Mouse (Mus musculus): ENCODE results near the gene Pofut2. TPM values are rescaled to one million over a fixed set of nuclear protein-coding genes. Genes with fewer than 3 reads are reported as not detected.

Gene Pofut2
- polyA plus RNA-seq (2015; fragmentation: Nextera tagmentation; extraction: Ambion mirVana) = 108 and 115 TPM in 2 replicates

DNA sequence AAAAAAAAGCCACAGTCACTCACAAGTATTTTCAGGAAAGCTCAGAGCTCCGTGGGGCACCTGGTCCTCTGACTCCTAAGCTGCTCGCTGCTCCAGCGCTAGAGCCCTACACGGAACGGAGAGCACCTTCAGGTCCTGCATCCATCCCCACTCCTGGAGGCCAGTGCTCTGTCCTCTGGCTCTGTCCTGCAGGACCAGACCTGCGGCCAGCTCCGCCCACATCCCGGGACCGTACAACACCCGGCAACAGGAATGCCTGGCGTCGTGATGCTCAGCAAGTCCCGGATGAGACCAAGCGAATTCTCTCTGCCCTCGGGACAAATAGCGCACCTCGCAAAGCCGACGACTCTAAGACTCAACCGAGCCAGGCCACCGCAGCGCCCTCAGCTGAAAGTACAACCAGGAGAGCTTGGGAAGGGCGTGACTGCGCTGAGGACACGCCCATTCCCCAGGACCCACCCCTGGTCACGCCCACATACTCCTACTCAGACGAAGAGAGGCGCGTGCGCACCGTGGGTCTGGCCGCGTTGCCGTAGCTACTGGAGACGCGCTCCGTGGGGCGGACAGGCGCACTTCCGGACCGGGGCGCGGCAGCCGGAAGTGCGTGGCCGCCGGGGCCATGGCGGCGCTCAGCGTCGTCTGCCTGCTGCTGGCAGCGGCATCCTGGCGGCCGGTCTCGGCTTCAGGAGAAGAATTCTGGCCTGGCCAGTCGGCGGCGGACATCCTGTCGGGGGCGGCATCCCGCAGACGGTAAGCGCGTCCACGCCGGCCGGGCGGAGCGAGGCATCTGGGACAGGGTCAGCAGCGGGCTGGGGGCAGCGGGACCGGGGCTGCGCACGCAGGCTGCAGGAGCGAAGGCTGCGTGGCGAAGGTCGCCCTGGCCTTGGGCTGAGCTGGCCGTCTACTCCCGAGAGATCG lies at the start of gene Pofut2:
Pofut2 (plus strand) TSS at position 515 of the 918 bp plus-strand sequence.
- under 1% methylated on average over 80 of the region's 81 CpGs for WGBS
- H3K27ac ChIP-seq (ENCODE audit: low read length) = peak within 1 kb of the TSS; percentile 92
- peak; percentile 99 for ATAC-seq (replicated peaks; ENCODE audit: extremely low read depth, insufficient read depth, low FRiP score)
- H3K27me3 ChIP-seq (ENCODE audit: control insufficient read depth, insufficient read depth, low read length) = no peaks in the 10 kb centered on the region
- H3K4me3 ChIP-seq (ENCODE audit: low read length) = peak within 1 kb of the TSS; percentile 89
- peaks cover 29% of the 10 kb centered on the region for H3K36me3 ChIP-seq (ENCODE audit: control insufficient read depth, insufficient read depth)
- peak within 1 kb of the TSS; percentile 64 for H3K4me2 ChIP-seq (ENCODE audit: low read depth, low read length)
- H3K9ac ChIP-seq (ENCODE audit: low read length) = peak within 1 kb of the TSS; percentile 95
- peaks cover 13% of the 10 kb centered on the region for H3K4me1 ChIP-seq (ENCODE audit: control insufficient read depth, insufficient read depth, low read length)
- H3K9me3 ChIP-seq (replicated peaks; ENCODE audit: control insufficient read depth, low read length) = no peaks in the 10 kb centered on the region

DNA sequence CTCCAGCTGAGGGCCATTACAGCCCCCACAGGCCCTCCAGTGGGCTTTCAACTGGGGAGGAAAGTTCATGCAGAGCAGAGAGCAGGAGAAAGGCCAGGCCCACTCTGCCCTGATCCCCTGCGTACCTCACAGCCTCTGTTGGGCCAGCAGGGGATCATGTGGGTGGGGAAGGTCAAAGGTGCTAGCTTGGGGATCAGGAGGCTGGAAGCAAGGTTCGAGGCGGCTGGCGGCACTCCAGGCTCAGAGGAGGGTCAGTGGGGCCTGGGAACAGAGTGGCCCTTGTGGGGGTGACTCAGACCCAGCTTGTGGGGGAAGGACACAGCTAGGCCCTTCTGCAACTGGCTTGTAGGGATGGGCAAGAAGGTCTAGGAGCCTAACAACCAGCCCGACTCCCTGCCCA lies 49.8 kb upstream of the Pofut2 start:
- Histone ChIP-seq H3K36me3 (ENCODE audit: control insufficient read depth, insufficient read depth) (no peaks in the 10 kb centered on the region), H3K9ac (ENCODE audit: low read length) (no peak overlapping the region), H3K4me2 (ENCODE audit: low read depth, low read length) (no peak overlapping the region), H3K27me3 (ENCODE audit: control insufficient read depth, insufficient read depth, low read length) (no peaks in the 10 kb centered on the region), H3K4me1 (ENCODE audit: control insufficient read depth, insufficient read depth, low read length) (peaks cover 16% of the 10 kb centered on the region), H3K27ac (ENCODE audit: low read length) (no peak overlapping the region), H3K4me3 (ENCODE audit: low read length) (no peak overlapping the region), H3K9me3 (replicated peaks; ENCODE audit: control insufficient read depth, low read length) (0 out of 2 replicates have a peak, but pooled peaks cover 3% of the 10 kb centered on the region)
- WGBS = 65% methylated on average over 5 of the region's 5 CpGs
- no peak for ATAC-seq (replicated peaks; ENCODE audit: extremely low read depth, insufficient read depth, low FRiP score)

DNA sequence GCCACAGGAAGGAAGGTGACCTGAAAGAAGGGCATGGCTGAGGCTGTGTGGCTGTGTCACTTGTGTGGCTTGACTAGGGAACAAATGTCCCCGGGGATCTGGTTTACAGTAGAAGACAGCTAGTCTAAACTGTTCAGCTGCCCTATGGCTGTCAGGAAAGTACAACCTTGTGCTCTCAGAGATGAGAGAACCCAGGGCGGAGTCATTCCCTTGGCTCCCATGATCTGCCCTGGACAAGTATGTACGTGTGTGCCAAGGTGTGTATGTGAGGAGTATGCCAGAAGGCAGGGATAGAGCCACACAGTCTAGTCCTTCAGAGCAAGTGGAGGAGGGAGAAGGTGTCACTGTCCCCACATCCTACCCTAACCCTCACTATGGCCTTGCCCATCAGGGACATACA lies 48.4 kb upstream of the Pofut2 start:
- no peaks in the 10 kb centered on the region for H3K27me3 ChIP-seq (ENCODE audit: control insufficient read depth, insufficient read depth, low read length)
- no peak overlapping the region for H3K4me2 ChIP-seq (ENCODE audit: low read depth, low read length)
- no peak overlapping the region for H3K9ac ChIP-seq (ENCODE audit: low read length)
- no peak overlapping the region for H3K4me3 ChIP-seq (ENCODE audit: low read length)
- 0 out of 2 replicates have a peak, but pooled peaks cover 3% of the 10 kb centered on the region for H3K9me3 ChIP-seq (replicated peaks; ENCODE audit: control insufficient read depth, low read length)
- peak overlapping the region; percentile 69 for H3K27ac ChIP-seq (ENCODE audit: low read length)
- peaks cover 22% of the 10 kb centered on the region for H3K4me1 ChIP-seq (ENCODE audit: control insufficient read depth, insufficient read depth, low read length)
- WGBS = 92% methylated on average over 3 of the region's 3 CpGs
- no peaks in the 10 kb centered on the region for H3K36me3 ChIP-seq (ENCODE audit: control insufficient read depth, insufficient read depth)
- no peak for ATAC-seq (replicated peaks; ENCODE audit: extremely low read depth, insufficient read depth, low FRiP score)

DNA sequence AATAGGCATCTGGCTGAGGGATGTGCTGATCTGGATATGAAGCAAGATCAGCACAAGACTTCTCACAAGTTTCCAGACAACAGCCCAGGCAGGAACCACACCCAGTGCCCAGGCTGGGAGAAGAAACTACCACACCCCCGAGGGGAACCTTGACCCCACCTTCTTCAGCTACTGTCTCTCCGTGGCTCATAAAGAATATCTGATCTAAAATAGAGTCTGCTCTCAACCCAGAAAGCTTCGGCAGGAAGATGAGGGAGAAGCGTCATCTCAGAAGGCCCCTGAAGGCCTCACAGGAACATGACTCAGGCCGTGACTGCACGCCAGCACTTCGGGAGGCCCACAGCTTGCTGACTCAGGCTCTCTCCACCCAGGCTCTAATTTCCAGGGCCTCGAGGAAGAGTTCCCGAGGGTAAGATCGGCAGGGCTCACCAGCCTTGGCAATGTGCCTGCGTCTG lies 47.9 kb upstream of the Pofut2 start:
- Histone ChIP-seq H3K4me2 (ENCODE audit: low read depth, low read length) (no peak overlapping the region), H3K4me1 (ENCODE audit: control insufficient read depth, insufficient read depth, low read length) (peaks cover 26% of the 10 kb centered on the region), H3K27ac (ENCODE audit: low read length) (peak overlapping the region; percentile 69), H3K27me3 (ENCODE audit: control insufficient read depth, insufficient read depth, low read length) (no peaks in the 10 kb centered on the region), H3K4me3 (ENCODE audit: low read length) (no peak overlapping the region), H3K9ac (ENCODE audit: low read length) (no peak overlapping the region), H3K9me3 (replicated peaks; ENCODE audit: control insufficient read depth, low read length) (0 out of 2 replicates have a peak, but pooled peaks cover 3% of the 10 kb centered on the region), H3K36me3 (ENCODE audit: control insufficient read depth, insufficient read depth) (no peaks in the 10 kb centered on the region)
- peak; percentile 56 for ATAC-seq (replicated peaks; ENCODE audit: extremely low read depth, insufficient read depth, low FRiP score)
- 33% methylated on average over 11 of the region's 11 CpGs for WGBS

DNA sequence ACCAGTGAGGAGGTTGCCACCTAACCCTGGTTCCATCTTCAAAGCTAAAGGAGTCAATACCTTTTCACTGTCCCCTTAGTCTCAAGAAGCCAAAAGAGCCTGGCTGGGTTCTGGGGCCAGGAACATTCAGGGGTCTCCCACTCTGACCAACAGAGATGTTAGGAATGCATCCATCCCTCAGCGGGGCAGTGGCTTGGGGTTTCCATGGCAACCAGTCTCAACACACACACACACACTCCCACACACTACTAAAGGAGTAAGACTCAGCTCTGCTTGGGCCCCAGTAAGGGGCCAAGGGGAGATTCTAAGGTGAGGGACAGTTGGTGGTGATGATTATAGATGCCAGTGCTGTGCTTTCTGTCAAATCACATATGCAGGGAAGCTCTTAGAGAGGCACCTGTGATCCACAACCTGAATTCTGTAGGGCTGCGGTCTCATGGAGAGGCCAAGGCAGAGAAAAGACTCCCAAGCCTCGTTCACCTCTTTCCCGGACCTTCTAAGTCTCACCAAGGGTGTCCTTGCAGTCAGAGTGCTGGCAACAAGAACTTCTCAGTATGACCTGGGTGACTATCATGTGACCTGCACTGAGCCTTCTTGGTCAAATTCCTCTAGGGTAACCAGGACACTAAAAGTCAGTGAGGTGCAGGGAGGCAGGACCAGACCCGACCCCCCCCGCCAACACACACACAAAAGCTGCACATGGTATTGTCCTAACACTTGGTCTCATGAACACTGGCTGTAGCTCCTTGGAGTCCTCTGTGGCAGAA lies 46.5 kb upstream of the Pofut2 start:
- ATAC-seq (replicated peaks; ENCODE audit: extremely low read depth, insufficient read depth, low FRiP score) = no peak
- Histone ChIP-seq H3K9ac (ENCODE audit: low read length) (no peak overlapping the region), H3K4me3 (ENCODE audit: low read length) (no peak overlapping the region), H3K27ac (ENCODE audit: low read length) (no peak overlapping the region), H3K27me3 (ENCODE audit: control insufficient read depth, insufficient read depth, low read length) (no peaks in the 10 kb centered on the region), H3K4me2 (ENCODE audit: low read depth, low read length) (no peak overlapping the region), H3K4me1 (ENCODE audit: control insufficient read depth, insufficient read depth, low read length) (peaks cover 19% of the 10 kb centered on the region), H3K36me3 (ENCODE audit: control insufficient read depth, insufficient read depth) (no peaks in the 10 kb centered on the region), H3K9me3 (replicated peaks; ENCODE audit: control insufficient read depth, low read length) (0 out of 2 replicates have a peak, but pooled peaks cover 3% of the 10 kb centered on the region)
- 75% methylated on average over 6 of the region's 6 CpGs for WGBS

DNA sequence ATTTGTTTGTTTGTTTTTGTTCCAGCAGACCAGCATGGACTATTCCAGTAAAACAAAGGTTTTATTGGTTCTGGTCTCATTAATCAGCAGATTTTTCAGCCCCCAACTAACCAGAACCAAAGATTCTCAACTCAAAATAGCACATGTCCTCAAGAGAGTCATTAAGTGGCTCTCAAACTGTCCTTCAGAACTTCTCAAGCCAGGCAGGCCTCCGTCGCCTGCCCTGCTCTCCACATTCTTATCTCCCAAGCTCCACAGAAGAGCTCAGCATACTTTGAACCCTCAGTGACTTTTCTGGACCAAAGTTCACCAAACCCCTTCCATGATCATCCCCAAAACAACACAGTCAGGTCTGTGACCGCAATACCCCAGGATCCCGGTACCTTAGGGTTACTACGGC lies 45.5 kb upstream of the Pofut2 start:
- no peaks in the 10 kb centered on the region for H3K36me3 ChIP-seq (ENCODE audit: control insufficient read depth, insufficient read depth)
- peaks cover 20% of the 10 kb centered on the region for H3K4me1 ChIP-seq (ENCODE audit: control insufficient read depth, insufficient read depth, low read length)
- no peak overlapping the region for H3K27ac ChIP-seq (ENCODE audit: low read length)
- 0 out of 2 replicates have a peak, but pooled peaks cover 3% of the 10 kb centered on the region for H3K9me3 ChIP-seq (replicated peaks; ENCODE audit: control insufficient read depth, low read length)
- H3K27me3 ChIP-seq (ENCODE audit: control insufficient read depth, insufficient read depth, low read length) = no peaks in the 10 kb centered on the region
- no peak overlapping the region for H3K4me2 ChIP-seq (ENCODE audit: low read depth, low read length)
- no peak overlapping the region for H3K4me3 ChIP-seq (ENCODE audit: low read length)
- no peak overlapping the region for H3K9ac ChIP-seq (ENCODE audit: low read length)
- WGBS = 71% methylated on average over 5 of the region's 5 CpGs
- no peak for ATAC-seq (replicated peaks; ENCODE audit: extremely low read depth, insufficient read depth, low FRiP score)

DNA sequence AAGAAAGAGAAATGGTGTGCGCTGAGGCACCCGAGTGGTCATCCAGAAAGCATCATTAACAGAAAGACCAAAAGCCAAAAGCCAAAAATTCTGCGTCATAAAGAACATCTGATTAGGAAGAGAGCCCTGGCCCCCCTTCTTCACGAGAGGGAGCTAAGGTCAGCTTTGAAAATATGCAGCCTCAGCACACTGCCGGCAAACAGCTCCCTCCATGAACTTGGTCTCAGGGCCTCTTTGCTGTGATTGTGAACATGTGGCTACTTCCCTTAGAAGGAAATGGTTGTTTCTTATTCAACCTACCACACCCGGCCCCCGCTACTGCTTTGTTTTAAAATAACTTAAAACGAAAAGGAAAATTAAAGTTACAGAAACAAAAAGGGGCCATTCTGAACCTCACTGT lies 44.4 kb upstream of the Pofut2 start:
- no peak for ATAC-seq (replicated peaks; ENCODE audit: extremely low read depth, insufficient read depth, low FRiP score)
- H3K4me1 ChIP-seq (ENCODE audit: control insufficient read depth, insufficient read depth, low read length) = peaks cover 20% of the 10 kb centered on the region

DNA sequence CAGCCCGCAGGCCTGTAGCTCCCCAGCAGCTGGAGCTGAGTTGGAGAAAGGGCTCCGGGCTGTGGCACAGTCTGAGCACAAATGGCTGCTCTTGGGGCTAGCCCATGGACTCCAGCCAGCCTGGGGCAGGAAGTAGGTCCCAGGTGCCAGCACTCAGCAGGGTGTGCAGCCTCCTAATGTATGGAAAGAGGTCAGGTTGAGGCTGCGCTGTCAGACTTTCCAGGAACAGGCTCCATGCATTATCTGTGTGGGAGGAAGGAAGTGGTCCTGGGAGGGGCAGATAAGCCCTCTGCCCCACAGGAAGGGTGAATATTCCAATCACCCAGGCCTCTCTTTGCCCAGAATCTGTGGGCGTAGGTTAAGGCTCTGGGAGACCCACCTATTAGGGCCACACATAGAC lies 43.4 kb upstream of the Pofut2 start:
- WGBS = 57% methylated on average over 4 of the region's 4 CpGs
- no peaks in the 10 kb centered on the region for H3K27me3 ChIP-seq (ENCODE audit: control insufficient read depth, insufficient read depth, low read length)
- H3K36me3 ChIP-seq (ENCODE audit: control insufficient read depth, insufficient read depth) = no peaks in the 10 kb centered on the region
- H3K27ac ChIP-seq (ENCODE audit: low read length) = peak overlapping the region; percentile 6
- H3K9ac ChIP-seq (ENCODE audit: low read length) = no peak overlapping the region
- H3K4me1 ChIP-seq (ENCODE audit: control insufficient read depth, insufficient read depth, low read length) = peaks cover 20% of the 10 kb centered on the region
- H3K9me3 ChIP-seq (replicated peaks; ENCODE audit: control insufficient read depth, low read length) = 0 out of 2 replicates have a peak, but pooled peaks cover 3% of the 10 kb centered on the region
- peak; percentile 34; the same call in 1 of the 2 replicates for ATAC-seq (replicated peaks; ENCODE audit: extremely low read depth, insufficient read depth, low FRiP score)
- no peak overlapping the region for H3K4me2 ChIP-seq (ENCODE audit: low read depth, low read length)
- no peak overlapping the region for H3K4me3 ChIP-seq (ENCODE audit: low read length)

More for the DNA sequence above, 44.4 kb upstream of the Pofut2 start:
- Histone ChIP-seq H3K9me3 (replicated peaks; ENCODE audit: control insufficient read depth, low read length) (0 out of 2 replicates have a peak, but pooled peaks cover 3% of the 10 kb centered on the region), H3K27me3 (ENCODE audit: control insufficient read depth, insufficient read depth, low read length) (no peaks in the 10 kb centered on the region), H3K27ac (ENCODE audit: low read length) (peak overlapping the region; percentile 44), H3K4me2 (ENCODE audit: low read depth, low read length) (no peak overlapping the region), H3K36me3 (ENCODE audit: control insufficient read depth, insufficient read depth) (no peaks in the 10 kb centered on the region), H3K4me3 (ENCODE audit: low read length) (no peak overlapping the region), H3K9ac (ENCODE audit: low read length) (no peak overlapping the region)
- 49% methylated on average over 8 of the region's 8 CpGs for WGBS
